Mouse (Mus musculus): ENCODE data around the gene Ddah1. TPM values are rescaled to one million over a fixed set of nuclear protein-coding genes. Genes with fewer than 3 reads are reported as not detected.
"Not testable (repeated sequence)": the region's sequence is repeated elsewhere in the genome, so short reads cannot be mapped to it uniquely, and the experiment has no call there.

The Ddah1 gene
- polyA plus RNA-seq, 1 experiment from 2014 or later = 42.1 TPM

DNA sequence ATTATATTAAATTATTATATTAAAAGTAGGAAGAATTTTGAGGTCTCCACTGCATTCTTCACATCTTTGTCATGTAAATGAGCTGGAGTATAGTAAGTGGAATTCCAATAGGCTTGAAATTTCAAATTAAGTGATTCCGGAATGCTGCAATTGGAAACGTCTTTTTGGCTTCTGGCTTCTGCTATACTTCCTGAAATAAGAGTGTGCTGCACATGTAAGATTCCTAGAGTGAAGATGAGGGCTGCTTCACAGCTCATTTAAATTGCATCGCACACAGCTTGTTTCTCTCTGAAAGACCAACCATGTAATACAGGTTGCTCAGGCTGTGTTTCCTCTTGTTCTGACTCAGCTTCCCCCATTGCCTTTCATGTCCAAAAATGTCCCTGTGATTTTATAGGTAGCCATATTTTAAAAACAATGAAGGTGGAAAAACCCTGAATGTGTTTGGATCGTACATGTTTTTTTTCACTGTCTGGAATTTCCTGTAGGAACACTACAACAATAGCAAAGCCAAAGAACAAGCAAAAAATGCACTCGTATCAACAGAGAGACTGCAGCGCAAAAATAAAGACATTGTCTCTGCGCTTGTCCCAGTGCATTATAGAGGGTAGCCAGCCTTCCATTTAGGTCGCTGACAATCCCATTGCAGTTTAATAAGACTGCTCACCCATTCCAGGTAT is 105.7 kb downstream of the Ddah1 start:
- no peak overlapping the region for H3K9ac ChIP-seq
- no peak for ATAC-seq (ENCODE audit: insufficient number of reproducible peaks, low FRiP score, low TSS enrichment, low read depth)
- H3K9me3 ChIP-seq (replicated peaks) = no peaks in the 10 kb centered on the region
- peak overlapping the region; percentile 55 for H3K27ac ChIP-seq (replicated peaks)
- WGBS = 50% methylated on average over 8 of the region's 8 CpGs
- no peak overlapping the region for H3K4me3 ChIP-seq (replicated peaks)
- no peaks in the 10 kb centered on the region for H3K27me3 ChIP-seq
- H3K4me1 ChIP-seq = peaks cover 9% of the 10 kb centered on the region; the same call in 1 of the 2 replicates
- H3K36me3 ChIP-seq = no peaks in the 10 kb centered on the region
- no peak overlapping the region for H3K4me2 ChIP-seq (replicated peaks)

DNA sequence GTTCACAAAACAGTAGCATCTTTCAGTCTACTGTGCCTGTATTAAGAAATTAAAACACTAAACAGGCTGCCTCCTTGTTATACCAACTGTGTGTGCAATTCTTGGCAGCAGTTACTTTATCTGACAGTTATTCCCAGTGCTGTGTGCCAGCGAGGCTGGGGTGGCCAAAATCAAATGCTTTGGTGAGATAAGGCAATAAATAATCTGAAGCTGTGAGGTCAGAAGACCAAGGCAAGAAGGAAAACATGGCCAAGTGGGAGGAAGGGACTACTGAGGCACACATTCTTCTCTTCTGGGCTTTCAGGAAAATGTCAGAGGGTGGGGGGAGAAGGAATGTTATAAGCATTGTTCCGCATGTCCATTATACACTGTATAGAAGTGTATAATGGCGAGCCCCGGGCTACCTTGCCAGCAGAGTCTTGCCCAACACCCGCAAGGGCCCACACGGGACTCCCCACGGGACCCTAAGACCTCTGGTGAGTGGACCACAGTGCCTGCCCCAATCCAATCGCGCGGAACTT is 106.3 kb downstream of the Ddah1 start:
- Histone ChIP-seq H3K27me3 (no peaks in the 10 kb centered on the region), H3K4me1 (peaks cover 9% of the 10 kb centered on the region; the same call in 1 of the 2 replicates), H3K27ac (replicated peaks) (peak overlapping the region; percentile 55), H3K4me3 (replicated peaks) (no peak overlapping the region), H3K9me3 (replicated peaks) (no peaks in the 10 kb centered on the region), H3K9ac (no peak overlapping the region), H3K4me2 (replicated peaks) (no peak overlapping the region), H3K36me3 (no peaks in the 10 kb centered on the region)
- 85% methylated on average over 7 of the region's 10 CpGs for WGBS
- ATAC-seq (ENCODE audit: insufficient number of reproducible peaks, low FRiP score, low TSS enrichment, low read depth) = no peak

DNA sequence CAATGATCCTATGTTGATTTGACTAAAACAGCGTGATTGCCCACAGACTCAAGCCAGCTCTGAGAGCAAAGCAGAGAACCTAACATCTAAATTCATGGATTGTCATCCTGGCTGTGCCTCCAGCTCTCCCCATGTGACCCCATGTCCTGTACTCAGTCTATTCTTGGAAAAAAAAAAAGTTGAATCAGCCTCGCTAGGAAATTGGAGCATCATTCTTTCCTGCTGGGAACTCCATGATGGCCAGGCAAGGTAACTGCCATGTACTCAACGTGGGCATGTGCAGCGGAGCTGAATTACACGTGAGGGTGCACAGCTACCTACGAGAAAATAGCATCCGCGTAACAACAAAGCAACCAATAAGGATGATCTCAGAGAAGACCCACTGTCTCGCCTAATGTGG is 114.2 kb downstream of the Ddah1 start:
- Histone ChIP-seq H3K9me3 (replicated peaks) (no peaks in the 10 kb centered on the region), H3K9ac (no peak overlapping the region), H3K4me3 (replicated peaks) (no peak overlapping the region), H3K4me1 (no peaks in the 10 kb centered on the region), H3K4me2 (replicated peaks) (no peak overlapping the region), H3K27ac (replicated peaks) (no peak overlapping the region), H3K36me3 (no peaks in the 10 kb centered on the region), H3K27me3 (no peaks in the 10 kb centered on the region)
- ATAC-seq (ENCODE audit: insufficient number of reproducible peaks, low FRiP score, low TSS enrichment, low read depth) = no peak
- WGBS = 89% methylated on average over 9 of the region's 9 CpGs

DNA sequence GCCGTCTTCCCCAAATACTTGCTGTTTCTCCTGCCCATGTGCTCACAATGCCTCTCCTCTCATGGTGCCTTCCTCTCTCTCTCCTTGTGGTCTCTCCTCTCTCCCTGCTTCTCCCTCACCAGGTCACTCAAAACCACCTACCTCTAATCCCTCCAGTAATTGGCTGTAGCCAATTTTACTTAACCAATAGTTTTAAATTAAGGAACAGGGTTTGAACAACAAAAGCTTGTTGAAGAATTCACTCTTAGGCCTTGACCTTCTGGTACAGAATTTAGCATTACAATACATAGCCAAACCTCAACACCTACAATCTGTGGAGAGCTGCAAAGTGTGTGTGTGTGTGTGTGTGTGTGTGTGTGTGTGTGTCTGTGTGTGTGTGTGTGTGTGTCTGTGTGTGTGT is 114.8 kb downstream of the Ddah1 start:
- no peak overlapping the region for H3K9ac ChIP-seq
- no peak for ATAC-seq (ENCODE audit: insufficient number of reproducible peaks, low FRiP score, low TSS enrichment, low read depth)
- no peaks in the 10 kb centered on the region for H3K9me3 ChIP-seq (replicated peaks)
- H3K36me3 ChIP-seq = no peaks in the 10 kb centered on the region
- no peaks in the 10 kb centered on the region for H3K27me3 ChIP-seq
- H3K4me3 ChIP-seq (replicated peaks) = no peak overlapping the region
- H3K4me2 ChIP-seq (replicated peaks) = no peak overlapping the region
- no peaks in the 10 kb centered on the region for H3K4me1 ChIP-seq
- no peak overlapping the region for H3K27ac ChIP-seq (replicated peaks)
- WGBS = 86% methylated on average over 1 of the region's 1 CpGs

DNA sequence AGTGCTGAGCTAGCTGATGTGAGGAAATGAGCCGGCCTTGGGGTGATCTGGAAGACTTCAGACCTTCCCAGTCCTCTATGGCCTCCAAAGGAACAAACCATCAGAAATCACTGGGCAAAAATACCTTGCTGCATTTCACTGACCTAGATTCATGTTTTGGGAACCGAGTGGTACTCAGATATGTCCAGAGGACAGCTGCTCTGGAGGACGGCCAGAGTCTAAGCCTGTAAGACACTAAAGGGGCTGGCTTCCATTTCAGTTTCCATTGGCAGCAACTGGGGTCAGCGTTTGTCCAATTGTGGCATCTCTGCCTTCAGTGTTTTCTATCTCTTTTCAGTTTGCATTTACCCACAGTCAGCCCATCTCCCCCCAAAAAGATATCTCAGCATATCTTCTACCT is 115.7 kb downstream of the Ddah1 start:
- WGBS = 87% methylated on average over 4 of the region's 4 CpGs
- no peaks in the 10 kb centered on the region for H3K36me3 ChIP-seq
- no peak overlapping the region for H3K4me2 ChIP-seq (replicated peaks)
- no peaks in the 10 kb centered on the region for H3K27me3 ChIP-seq
- H3K4me3 ChIP-seq (replicated peaks) = no peak overlapping the region
- no peaks in the 10 kb centered on the region for H3K4me1 ChIP-seq
- no peak overlapping the region for H3K9ac ChIP-seq
- no peak for ATAC-seq (ENCODE audit: insufficient number of reproducible peaks, low FRiP score, low TSS enrichment, low read depth)
- H3K27ac ChIP-seq (replicated peaks) = no peak overlapping the region
- H3K9me3 ChIP-seq (replicated peaks) = no peaks in the 10 kb centered on the region

DNA sequence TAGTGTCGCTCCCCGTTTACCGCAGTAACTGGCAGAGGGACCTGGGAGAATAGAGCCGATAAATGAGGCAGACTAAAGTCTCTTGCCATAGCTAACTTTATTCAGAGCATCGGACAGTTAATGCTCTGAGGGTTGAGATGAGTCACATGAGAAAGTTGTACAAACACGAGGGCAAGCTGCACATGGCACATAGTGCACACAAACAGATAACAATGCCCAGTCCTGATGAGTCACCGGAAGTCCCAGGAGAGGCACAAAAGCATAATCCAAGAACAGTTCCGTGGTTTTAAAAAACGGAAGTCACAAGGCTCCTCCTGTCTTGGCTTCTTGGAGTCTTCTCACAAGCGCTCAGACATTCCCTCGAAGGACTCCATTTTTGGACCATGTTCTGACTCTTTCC is 117.6 kb downstream of the Ddah1 start:
- Histone ChIP-seq H3K36me3 (no peaks in the 10 kb centered on the region), H3K4me1 (no peaks in the 10 kb centered on the region), H3K27me3 (no peaks in the 10 kb centered on the region), H3K4me3 (replicated peaks) (no peak overlapping the region), H3K4me2 (replicated peaks) (no peak overlapping the region), H3K9me3 (replicated peaks) (no peaks in the 10 kb centered on the region), H3K27ac (replicated peaks) (no peak overlapping the region), H3K9ac (no peak overlapping the region)
- 74% methylated on average over 11 of the region's 11 CpGs for WGBS
- no peak for ATAC-seq (ENCODE audit: insufficient number of reproducible peaks, low FRiP score, low TSS enrichment, low read depth)

DNA sequence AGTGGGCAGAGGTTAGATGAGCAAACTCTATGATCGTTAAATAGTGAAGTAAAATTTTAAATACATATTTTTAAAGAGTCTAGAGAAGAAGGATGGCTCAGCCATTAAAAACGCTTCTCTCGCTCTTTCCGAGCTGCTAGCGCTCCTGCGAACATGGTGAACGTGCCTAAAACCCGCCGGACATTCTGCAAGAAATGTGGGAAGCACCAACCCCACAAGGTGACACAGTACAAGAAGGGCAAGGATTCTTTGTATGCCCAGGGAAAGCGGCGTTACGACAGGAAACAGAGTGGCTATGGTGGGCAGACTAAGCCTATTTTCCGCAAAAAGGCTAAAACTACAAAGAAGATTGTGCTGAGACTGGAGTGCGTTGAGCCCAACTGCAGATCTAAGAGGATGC is 120.4 kb downstream of the Ddah1 start:
- not testable (repeated sequence) for H3K27ac ChIP-seq (replicated peaks); ATAC-seq (ENCODE audit: insufficient number of reproducible peaks, low FRiP score, low TSS enrichment, low read depth)

DNA sequence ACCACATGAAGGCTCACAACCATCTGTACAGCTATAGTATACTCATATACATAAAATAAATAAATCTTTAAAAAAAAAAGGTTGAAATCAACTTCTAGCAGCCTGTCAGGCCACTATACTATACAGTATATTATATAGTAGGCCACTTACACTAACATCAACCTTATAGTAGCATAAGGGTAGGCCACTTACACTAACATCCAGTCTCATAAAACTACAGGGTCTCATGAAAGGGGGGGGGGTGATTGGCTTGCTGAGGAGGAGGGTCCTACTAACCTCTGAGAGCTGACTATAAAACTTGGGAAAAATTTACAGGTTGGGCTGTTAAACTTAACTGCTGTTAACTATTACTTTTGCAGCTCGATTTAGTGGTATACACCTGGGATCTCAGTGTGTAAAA is 121.9 kb downstream of the Ddah1 start:
- H3K4me1 ChIP-seq = peaks cover 5% of the 10 kb centered on the region
- no peak overlapping the region for H3K9ac ChIP-seq
- H3K4me3 ChIP-seq (replicated peaks) = no peak overlapping the region
- H3K27me3 ChIP-seq = no peaks in the 10 kb centered on the region
- H3K27ac ChIP-seq (replicated peaks) = no peak overlapping the region
- ATAC-seq (ENCODE audit: insufficient number of reproducible peaks, low FRiP score, low TSS enrichment, low read depth) = no peak
- no peaks in the 10 kb centered on the region for H3K9me3 ChIP-seq (replicated peaks)
- WGBS = 82% methylated on average over 1 of the region's 1 CpGs
- H3K36me3 ChIP-seq = no peaks in the 10 kb centered on the region
- H3K4me2 ChIP-seq (replicated peaks) = no peak overlapping the region

More for the DNA sequence above, 120.4 kb downstream of the Ddah1 start:
- WGBS = 93% methylated on average over 13 of the region's 14 CpGs
- H3K4me3 ChIP-seq (replicated peaks); H3K9me3 ChIP-seq (replicated peaks); H3K4me2 ChIP-seq (replicated peaks); H3K36me3 ChIP-seq; H3K27me3 ChIP-seq; H3K9ac ChIP-seq; H3K4me1 ChIP-seq: not testable (repeated sequence)

DNA sequence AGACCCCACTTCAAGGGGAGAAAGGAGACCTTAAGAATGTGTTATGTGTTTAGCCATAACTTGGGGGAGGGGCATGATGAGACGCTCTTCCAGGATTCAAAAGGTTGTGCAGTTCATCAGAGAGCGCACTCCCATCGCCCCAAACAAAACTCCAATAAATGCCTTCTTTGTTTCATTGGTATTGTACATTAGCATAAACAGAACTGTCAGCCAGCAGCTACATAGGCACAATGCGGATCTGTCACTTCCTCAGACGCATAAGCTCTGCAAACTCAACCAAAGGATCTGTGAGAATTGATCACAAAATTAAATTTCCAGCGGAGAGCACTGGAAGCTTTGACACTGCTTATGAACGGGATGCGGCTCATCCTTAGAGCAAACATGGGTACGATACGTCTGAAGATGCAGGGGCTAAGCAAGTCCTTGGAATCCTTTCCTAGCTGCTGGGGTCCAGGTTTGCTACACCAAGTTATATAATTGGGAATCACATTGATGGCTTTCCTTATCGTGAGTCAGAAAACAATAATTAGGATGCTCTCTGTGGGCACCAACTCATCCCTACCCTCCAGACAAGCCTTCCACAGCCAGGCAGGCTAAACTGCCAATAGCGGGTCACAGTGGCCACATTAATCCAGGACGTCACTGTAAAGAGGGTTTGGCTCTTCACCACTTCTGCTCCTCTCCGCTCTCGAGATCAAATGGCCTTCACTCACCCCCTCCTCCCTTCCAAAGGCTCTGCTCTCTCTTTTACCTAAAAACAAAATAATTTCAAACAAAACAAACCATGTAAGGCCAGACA is 123.8 kb downstream of the Ddah1 start:
- Histone ChIP-seq H3K27ac (replicated peaks) (0 out of 2 replicates have a peak overlapping the region, but pooled peaks have one; percentile 13), H3K27me3 (no peaks in the 10 kb centered on the region), H3K4me3 (replicated peaks) (no peak overlapping the region), H3K36me3 (no peaks in the 10 kb centered on the region), H3K9ac (no peak overlapping the region), H3K9me3 (replicated peaks) (no peaks in the 10 kb centered on the region), H3K4me2 (replicated peaks) (no peak overlapping the region), H3K4me1 (peaks cover 17% of the 10 kb centered on the region)
- no peak for ATAC-seq (ENCODE audit: insufficient number of reproducible peaks, low FRiP score, low TSS enrichment, low read depth)
- 76% methylated on average over 15 of the region's 15 CpGs for WGBS

DNA sequence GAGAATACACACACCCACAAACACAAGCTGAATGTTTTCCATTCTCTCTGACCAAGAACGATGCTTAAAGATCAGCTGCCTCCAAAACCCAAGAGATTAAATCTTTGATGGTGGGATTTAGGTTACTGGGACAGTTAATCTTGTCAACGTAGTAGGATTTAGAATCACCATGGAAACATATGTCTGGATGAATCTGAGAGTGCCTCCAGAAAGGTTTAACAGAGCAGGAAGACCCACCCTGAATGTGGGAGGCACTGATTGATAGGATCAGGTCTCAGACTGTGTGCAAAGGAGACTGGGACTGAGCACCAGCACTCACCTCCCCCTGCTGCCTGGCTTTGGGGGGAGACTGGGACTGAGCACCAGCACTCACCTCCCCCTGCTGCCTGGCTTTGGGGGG is 124.8 kb downstream of the Ddah1 start:
- Histone ChIP-seq H3K4me1 (peaks cover 17% of the 10 kb centered on the region), H3K4me3 (replicated peaks) (no peak overlapping the region), H3K4me2 (replicated peaks) (no peak overlapping the region), H3K9me3 (replicated peaks) (no peaks in the 10 kb centered on the region), H3K27ac (replicated peaks) (no peak overlapping the region), H3K27me3 (no peaks in the 10 kb centered on the region), H3K9ac (no peak overlapping the region), H3K36me3 (no peaks in the 10 kb centered on the region)
- ATAC-seq (ENCODE audit: insufficient number of reproducible peaks, low FRiP score, low TSS enrichment, low read depth) = no peak; the same call in 1 of the 2 replicates
- 28% methylated on average over 2 of the region's 2 CpGs for WGBS

DNA sequence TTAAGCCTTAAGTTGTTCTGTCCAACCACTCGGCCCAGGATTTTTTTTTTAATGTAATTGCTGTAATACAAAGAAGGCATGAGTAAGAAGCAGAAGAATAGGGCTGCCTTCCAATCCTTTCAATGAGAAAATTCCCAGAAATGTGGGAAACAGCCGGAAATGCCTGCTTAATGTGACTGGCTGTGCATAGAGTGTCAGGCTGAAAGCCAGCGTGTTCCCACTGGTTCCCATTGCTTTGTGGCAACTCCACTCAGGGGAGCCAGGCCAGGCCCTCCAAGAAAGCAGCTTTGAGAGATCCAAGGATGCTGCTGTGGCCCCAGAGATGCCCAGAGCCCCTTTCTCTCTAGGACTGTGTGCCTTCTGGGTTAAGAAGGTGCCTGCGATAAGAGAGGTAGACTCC is 126.9 kb downstream of the Ddah1 start:
- H3K4me3 ChIP-seq (replicated peaks) = no peak overlapping the region
- H3K4me2 ChIP-seq (replicated peaks) = no peak overlapping the region
- H3K36me3 ChIP-seq = no peaks in the 10 kb centered on the region
- no peaks in the 10 kb centered on the region; the same call in 1 of the 2 replicates for H3K27me3 ChIP-seq
- H3K9ac ChIP-seq = no peak overlapping the region
- ATAC-seq (ENCODE audit: insufficient number of reproducible peaks, low FRiP score, low TSS enrichment, low read depth) = no peak
- H3K27ac ChIP-seq (replicated peaks) = peak overlapping the region; percentile 41
- no peaks in the 10 kb centered on the region for H3K9me3 ChIP-seq (replicated peaks)
- H3K4me1 ChIP-seq = peaks cover 17% of the 10 kb centered on the region
- WGBS = 52% methylated on average over 4 of the region's 4 CpGs

All from embryonic facial prominence, embryonic 15.5 days (tissue).